Mouse (Mus musculus) lung, embryonic 15.5 days (tissue): ENCODE data around the gene Phpt1. TPM values are rescaled to one million over a fixed set of nuclear protein-coding genes. Genes with fewer than 3 reads are reported as not detected.

Experiments used
- ATAC-seq: fragments of 200-750 bp; cut with Nextera tagmentation; 2 replicates; pipeline ENCODE4 v1.8.0; 2017; ENCODE audit warnings: moderate number of reproducible peaks, borderline replicate concordance; ENCODE audit not compliant: low FRiP score, low TSS enrichment; ENCODE audit errors: extremely low read depth
- H3K27ac ChIP-seq: fragments of 300-500 bp; sonication (generic); 2 replicates; pipeline ENCODE4 v1.5.1; 2015; ENCODE audit warnings: moderate library complexity, mild to moderate bottlenecking, inconsistent platforms
- H3K27me3 ChIP-seq: fragments of 300-500 bp; sonication (generic); 2 replicates; pipeline ENCODE4 v1.6.1; 2015; ENCODE audit warnings: inconsistent platforms
- H3K36me3 ChIP-seq: fragments of 300-500 bp; sonication (generic); 2 replicates; pipeline ENCODE4 v1.6.1; 2015; ENCODE audit warnings: inconsistent platforms
- H3K4me1 ChIP-seq: fragments of 300-500 bp; sonication (generic); 2 replicates; pipeline ENCODE4 v1.6.1; 2015; ENCODE audit warnings: inconsistent platforms
- H3K4me2 ChIP-seq: fragments of 300-500 bp; sonication (generic); 2 replicates; pipeline ENCODE4 v1.6.1; 2015; ENCODE audit warnings: inconsistent platforms, mild to moderate bottlenecking, moderate library complexity
- H3K4me3 ChIP-seq: fragments of 300-500 bp; sonication (generic); 2 replicates; pipeline ENCODE4 v1.5.1; 2015; ENCODE audit warnings: mild to moderate bottlenecking, inconsistent platforms
- H3K9ac ChIP-seq: fragments of 300-500 bp; sonication (generic); 2 replicates; pipeline ENCODE4 v1.6.1; 2015; ENCODE audit warnings: inconsistent platforms
- H3K9me3 ChIP-seq: fragments of 300-500 bp; sonication (generic); 2 replicates; pipeline ENCODE4 v1.6.1; 2016; ENCODE audit warnings: inconsistent platforms
- WGBS: fragments of 180-500 bp; shearing (Covaris S2); methylation state at CpG from one replicate; pipeline ENCODE4 v1.1.7; 2015; 5-methylcytosine and 5-hydroxymethylcytosine counted together
- polyA plus RNA-seq: library from polyadenylated mRNA; unstranded; fragments of >200 nt; fragmentation: Nextera tagmentation; extraction: Ambion mirVana; gene quantifications from 2 replicates; pipeline ENCODE4 v1.2.1, GENCODE M21; 2015

Gene Phpt1
- polyA plus RNA-seq, 1 experiment from 2014 or later = 163 TPM

GRCm38 (mm10) chr2:25581294-25581864 lies 6.4 kb upstream of the Phpt1 start, which contains the start of gene Ajm1:
Ajm1 (minus strand) TSS chr2:25581757.
- Histone ChIP-seq H3K36me3 (peaks cover 28% of the 10 kb centered on the region), H3K4me1 (peaks cover 56% of the 10 kb centered on the region), H3K27me3 (peaks cover 50% of the 10 kb centered on the region), H3K27ac (no peak within 1 kb of the TSS), H3K4me2 (peak within 1 kb of the TSS; percentile 69), H3K9me3 (no peaks in the 10 kb centered on the region), H3K4me3 (peak within 1 kb of the TSS; percentile 34), H3K9ac (0 out of 2 replicates have a peak within 1 kb of the TSS, but pooled peaks have one; percentile 14)
- ATAC-seq = peak; percentile 27
- 6% methylated on average over 19 of the region's 19 CpGs for WGBS

- no peak overlapping the region for H3K9ac ChIP-seq
- H3K36me3 ChIP-seq = peaks cover 25% of the 10 kb centered on the region
- peak overlapping the region; percentile 69; the same call in 1 of the 2 replicates for H3K4me2 ChIP-seq
- 40% methylated on average over 6 of the region's 6 CpGs for WGBS
- no peak overlapping the region; the same call in 1 of the 2 replicates for H3K4me3 ChIP-seq
- H3K4me1 ChIP-seq = peaks cover 63% of the 10 kb centered on the region
- H3K27ac ChIP-seq = no peak overlapping the region
- ATAC-seq = no peak
- peaks cover 57% of the 10 kb centered on the region for H3K27me3 ChIP-seq
- H3K9me3 ChIP-seq = no peaks in the 10 kb centered on the region
These were observed 5.6 kb upstream of the Phpt1 start for GRCm38 (mm10) chr2:25580621-25581101.

DNA sequence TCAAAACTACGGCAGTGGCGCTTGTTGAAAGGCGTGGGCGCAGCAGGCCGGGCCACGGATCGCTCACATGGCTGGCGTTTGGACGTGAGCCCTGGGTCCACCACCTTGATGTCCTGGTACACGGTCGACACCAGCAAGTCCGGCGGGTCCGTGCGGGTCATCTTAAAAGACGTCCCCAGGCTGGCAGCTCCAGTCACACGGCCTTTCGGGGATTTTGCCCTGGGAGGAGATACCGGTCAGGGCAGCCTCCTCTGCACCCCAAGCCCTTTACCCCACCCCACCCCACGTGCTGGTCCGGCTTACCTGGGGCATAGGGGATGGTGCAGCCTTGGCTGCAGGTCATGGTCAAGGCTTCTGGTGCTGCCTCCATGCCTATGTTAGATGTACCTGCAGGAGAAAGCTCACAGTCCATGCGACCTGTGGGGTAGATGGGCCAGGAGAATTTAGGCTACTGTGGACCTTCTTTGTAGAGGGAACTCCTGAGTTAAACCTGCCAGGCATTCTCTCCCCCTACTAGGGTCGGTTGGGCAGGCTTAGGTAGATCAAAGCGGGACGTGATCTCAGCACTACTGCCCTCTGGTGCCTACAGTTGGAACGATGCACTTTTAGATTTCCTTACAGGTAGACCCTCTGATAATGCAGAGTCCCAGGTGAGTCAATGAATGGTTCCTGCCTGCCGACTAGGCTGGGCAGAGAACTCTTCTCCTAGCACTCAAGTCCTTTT lies 4.9 kb upstream of the Phpt1 start:
- peaks cover 18% of the 10 kb centered on the region for H3K36me3 ChIP-seq
- WGBS = 3% methylated on average over 27 of the region's 27 CpGs
- ATAC-seq = no peak
- no peak overlapping the region for H3K27ac ChIP-seq
- peak overlapping the region; percentile 44 for H3K4me2 ChIP-seq
- H3K27me3 ChIP-seq = peaks cover 58% of the 10 kb centered on the region
- H3K9ac ChIP-seq = no peak overlapping the region
- peak overlapping the region; percentile 22 for H3K4me3 ChIP-seq
- H3K4me1 ChIP-seq = peaks cover 67% of the 10 kb centered on the region
- no peaks in the 10 kb centered on the region for H3K9me3 ChIP-seq

GRCm38 (mm10) chr2:25578796-25579736 lies 4.0 kb upstream of the Phpt1 start:
- peak overlapping the region; percentile 22 for H3K4me3 ChIP-seq
- H3K36me3 ChIP-seq = peaks cover 9% of the 10 kb centered on the region; the same call in 1 of the 2 replicates
- H3K9ac ChIP-seq = no peak overlapping the region
- no peak for ATAC-seq
- H3K4me1 ChIP-seq = peaks cover 69% of the 10 kb centered on the region
- peaks cover 58% of the 10 kb centered on the region for H3K27me3 ChIP-seq
- no peak overlapping the region for H3K27ac ChIP-seq
- H3K9me3 ChIP-seq = no peaks in the 10 kb centered on the region
- H3K4me2 ChIP-seq = peak overlapping the region; percentile 44
- 5% methylated on average over 77 of the region's 77 CpGs for WGBS

GRCm38 (mm10) chr2:25577951-25578795 lies 3.1 kb upstream of the Phpt1 start:
- Histone ChIP-seq H3K9me3 (no peaks in the 10 kb centered on the region), H3K4me1 (peaks cover 78% of the 10 kb centered on the region), H3K36me3 (peaks cover 1% of the 10 kb centered on the region; the same call in 1 of the 2 replicates), H3K4me3 (peak overlapping the region; percentile 22), H3K4me2 (peak overlapping the region; percentile 46), H3K27ac (no peak overlapping the region), H3K9ac (no peak overlapping the region), H3K27me3 (peaks cover 58% of the 10 kb centered on the region)
- no peak for ATAC-seq
- WGBS = 5% methylated on average over 75 of the region's 75 CpGs

- Histone ChIP-seq H3K4me1 (peaks cover 73% of the 10 kb centered on the region), H3K9me3 (no peaks in the 10 kb centered on the region), H3K4me3 (peak overlapping the region; percentile 22), H3K9ac (no peak overlapping the region), H3K4me2 (peak overlapping the region; percentile 46), H3K27ac (no peak overlapping the region), H3K27me3 (peaks cover 58% of the 10 kb centered on the region), H3K36me3 (0 out of 2 replicates have a peak, but pooled peaks cover 7% of the 10 kb centered on the region)
- ATAC-seq = no peak
- WGBS = 13% methylated on average over 92 of the region's 92 CpGs
These were observed 2.2 kb upstream of the Phpt1 start for GRCm38 (mm10) chr2:25576965-25577891.

GRCm38 (mm10) chr2:25576028-25576850 lies 1.2 kb upstream of the Phpt1 start:
- H3K9ac ChIP-seq = no peak overlapping the region
- 79% methylated on average over 16 of the region's 16 CpGs for WGBS
- H3K4me2 ChIP-seq = peak overlapping the region; percentile 82
- no peaks in the 10 kb centered on the region for H3K9me3 ChIP-seq
- H3K36me3 ChIP-seq = peaks cover 10% of the 10 kb centered on the region; the same call in 1 of the 2 replicates
- peaks cover 64% of the 10 kb centered on the region for H3K4me1 ChIP-seq
- peaks cover 57% of the 10 kb centered on the region for H3K27me3 ChIP-seq
- H3K27ac ChIP-seq = no peak overlapping the region
- no peak for ATAC-seq
- no peak overlapping the region for H3K4me3 ChIP-seq

DNA sequence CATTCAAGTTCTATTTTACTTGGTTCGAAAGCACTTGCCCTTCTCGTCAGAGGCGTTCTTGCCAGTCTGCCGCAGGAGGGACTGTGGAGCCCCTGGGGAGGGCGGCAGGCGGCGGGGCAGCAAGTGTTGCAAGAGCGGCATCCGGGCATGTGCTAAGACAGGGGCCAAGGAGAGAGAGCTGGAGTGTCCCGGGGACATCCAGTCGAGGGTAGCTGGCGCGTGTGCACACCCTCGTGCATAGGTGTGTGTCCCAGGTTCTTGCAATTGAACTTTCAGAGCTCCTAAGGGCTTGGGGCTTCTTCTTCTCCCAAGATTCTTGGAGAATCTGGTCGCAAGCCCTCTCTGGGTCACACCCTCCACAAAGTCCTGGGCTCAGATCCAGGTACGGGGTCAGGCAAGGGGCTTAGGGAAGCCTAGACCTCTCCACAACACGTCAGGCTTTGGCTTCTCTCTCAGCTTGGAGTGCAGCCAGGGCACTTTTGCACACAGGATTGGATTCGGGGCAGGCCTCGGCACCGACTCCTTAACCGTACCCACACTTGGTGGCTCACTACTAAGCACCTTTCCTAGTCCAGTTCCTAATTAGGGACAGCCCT lies 506 bp upstream of the Phpt1 start:
- Histone ChIP-seq H3K9me3 (no peaks in the 10 kb centered on the region), H3K36me3 (peaks cover 11% of the 10 kb centered on the region; the same call in 1 of the 2 replicates), H3K9ac (peak overlapping the region; percentile 57), H3K4me2 (peak overlapping the region; percentile 82), H3K27ac (peak overlapping the region; percentile 87), H3K27me3 (peaks cover 50% of the 10 kb centered on the region), H3K4me3 (peak overlapping the region; percentile 53), H3K4me1 (peaks cover 60% of the 10 kb centered on the region)
- ATAC-seq = no peak
- WGBS = 8% methylated on average over 21 of the region's 21 CpGs

GRCm38 (mm10) chr2:25574136-25574535 lies 888 bp downstream of the Phpt1 start:
- H3K9ac ChIP-seq = peak overlapping the region; percentile 53
- H3K27ac ChIP-seq = 0 out of 2 replicates have a peak overlapping the region, but pooled peaks have one; percentile 87
- H3K4me1 ChIP-seq = peaks cover 51% of the 10 kb centered on the region
- H3K4me3 ChIP-seq = peak overlapping the region; percentile 53
- no peaks in the 10 kb centered on the region for H3K9me3 ChIP-seq
- ATAC-seq = no peak
- H3K4me2 ChIP-seq = peak overlapping the region; percentile 82
- peaks cover 36% of the 10 kb centered on the region for H3K27me3 ChIP-seq
- WGBS = 17% methylated on average over 11 of the region's 11 CpGs
- peaks cover 24% of the 10 kb centered on the region for H3K36me3 ChIP-seq
